Mouse (Mus musculus): ENCODE results near the gene Tmem145.

The Tmem145 gene

DNA sequence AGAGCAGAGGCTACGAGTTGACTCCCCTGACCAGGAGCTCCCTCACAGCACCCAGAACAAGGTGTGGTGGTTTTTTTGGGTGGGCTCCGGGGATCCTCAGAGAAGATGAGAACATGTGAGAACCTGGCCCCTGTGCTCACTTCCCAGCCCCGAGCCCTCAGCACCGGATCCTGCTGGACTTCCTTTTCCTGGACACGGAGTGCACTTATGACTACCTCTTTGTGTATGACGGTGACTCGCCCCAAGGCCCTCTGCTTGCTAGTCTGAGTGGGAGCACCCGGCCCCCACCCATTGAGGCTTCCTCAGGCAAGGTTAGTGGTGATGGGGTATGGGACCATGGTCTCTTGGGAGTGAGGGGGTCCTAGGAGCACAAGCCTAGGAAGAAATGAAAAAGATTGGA lies 20.3 kb downstream of the Tmem145 start:
- DNase-seq: no peak

DNA sequence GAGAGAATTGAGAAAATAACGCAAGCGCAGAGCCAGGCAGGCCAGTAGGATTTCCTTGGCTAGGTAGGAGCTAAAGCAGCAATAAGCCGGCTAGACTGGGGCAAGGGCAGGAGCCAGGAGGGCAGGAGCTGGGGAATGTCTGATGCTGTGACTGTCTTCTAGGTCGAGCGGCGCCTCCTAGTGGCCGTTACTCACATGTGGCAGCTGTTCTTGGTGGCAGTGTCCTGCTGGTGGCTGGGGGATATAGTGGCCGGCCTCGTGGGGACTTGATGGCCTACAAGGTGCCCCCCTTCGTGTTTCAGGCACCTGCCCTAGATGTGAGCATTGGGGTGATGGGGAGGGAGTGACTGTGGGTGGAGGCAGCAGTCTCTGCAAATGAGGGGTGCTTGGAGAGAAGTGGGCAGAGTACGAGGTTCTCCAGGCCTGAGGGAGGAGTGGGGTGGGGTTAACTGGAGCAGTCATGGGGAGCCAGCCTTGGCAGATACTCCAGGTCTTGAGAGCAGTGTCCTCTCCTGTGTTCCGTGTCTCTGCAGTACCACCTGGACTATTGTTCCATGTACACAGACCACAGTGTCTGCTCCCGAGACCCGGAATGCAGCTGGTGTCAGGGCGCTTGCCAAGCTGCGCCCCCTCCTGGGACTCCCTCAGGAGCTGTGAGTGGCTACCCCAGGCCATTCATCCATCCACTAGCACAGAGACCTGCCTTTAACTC lies 27.8 kb downstream of the Tmem145 start:
- DNase-seq: peak; percentile 72 to 74

DNA sequence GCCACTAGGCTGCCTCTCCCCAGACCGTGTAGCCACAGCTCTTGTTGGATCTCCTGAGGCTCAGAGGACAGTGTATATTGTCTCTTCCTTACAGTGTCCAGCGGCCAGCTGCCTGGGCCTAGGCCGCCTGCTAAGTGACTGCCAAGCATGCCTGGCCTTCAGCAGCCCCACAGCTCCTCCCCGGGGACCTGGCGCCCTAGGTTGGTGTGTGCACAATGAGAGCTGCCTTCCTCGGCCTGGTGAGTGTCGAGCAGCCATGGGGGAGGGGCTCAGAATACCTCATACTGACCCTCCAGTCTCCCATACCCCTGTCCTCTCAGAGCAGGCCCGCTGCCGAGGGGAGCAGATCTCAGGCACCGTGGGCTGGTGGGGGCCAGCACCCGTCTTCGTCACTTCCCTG lies 28.6 kb downstream of the Tmem145 start:
- no peak for DNase-seq

DNA sequence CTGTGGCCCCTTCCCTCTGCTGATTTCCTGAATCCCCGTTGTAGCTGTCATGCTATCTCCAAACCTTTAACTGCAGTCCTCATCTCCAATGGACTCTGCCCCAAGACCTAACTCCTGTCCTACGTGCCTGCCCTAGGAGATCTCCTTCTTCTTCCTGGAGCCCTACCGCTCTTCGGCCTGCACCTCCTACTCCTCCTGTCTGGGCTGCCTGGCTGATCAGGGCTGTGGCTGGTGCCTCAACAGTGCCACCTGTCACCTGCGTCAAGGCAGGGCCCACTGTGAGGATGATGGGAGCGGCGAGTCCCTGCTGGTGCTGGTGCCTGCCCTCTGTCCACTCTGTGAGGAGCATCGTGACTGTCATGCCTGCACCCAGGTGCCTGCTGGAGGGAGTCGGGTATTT lies 33.4 kb downstream of the Tmem145 start:
- no peak for DNase-seq

DNA sequence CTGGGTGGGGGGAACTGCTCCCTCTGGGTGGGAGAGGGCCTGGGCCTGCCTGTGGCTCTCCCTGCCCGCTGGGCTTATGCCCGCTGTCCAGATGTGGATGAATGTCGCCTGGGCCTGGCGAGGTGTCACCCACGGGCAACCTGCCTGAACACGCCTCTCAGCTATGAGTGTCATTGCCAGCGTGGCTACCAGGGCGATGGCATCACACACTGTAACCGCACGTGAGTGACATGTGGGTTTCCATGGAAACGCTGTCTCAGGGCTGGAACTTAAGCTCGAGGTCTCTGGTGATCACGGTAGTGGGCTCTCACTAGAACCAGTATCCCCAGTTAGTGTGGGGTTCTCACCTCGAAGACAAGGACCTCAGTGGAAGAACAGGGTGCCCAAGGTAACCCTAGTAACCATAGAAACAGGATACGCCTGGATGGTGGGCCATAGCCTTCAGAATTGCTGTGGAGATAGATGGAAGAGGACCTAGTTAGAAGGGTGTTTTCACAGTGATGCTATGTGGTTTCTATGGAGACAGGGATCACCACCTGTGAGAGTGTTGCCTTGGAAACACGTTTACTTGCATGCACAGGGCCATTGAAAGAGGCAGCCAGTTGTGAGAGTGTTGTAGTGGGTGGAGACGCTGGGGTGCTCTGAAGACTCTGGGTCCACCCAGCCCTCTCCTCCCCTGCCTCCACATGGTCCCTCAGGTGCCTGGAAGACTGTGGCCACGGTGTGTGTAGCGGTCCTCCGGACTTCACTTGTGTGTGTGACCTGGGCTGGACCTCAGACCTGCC lies 35.3 kb downstream of the Tmem145 start:
- no peak for DNase-seq

DNA sequence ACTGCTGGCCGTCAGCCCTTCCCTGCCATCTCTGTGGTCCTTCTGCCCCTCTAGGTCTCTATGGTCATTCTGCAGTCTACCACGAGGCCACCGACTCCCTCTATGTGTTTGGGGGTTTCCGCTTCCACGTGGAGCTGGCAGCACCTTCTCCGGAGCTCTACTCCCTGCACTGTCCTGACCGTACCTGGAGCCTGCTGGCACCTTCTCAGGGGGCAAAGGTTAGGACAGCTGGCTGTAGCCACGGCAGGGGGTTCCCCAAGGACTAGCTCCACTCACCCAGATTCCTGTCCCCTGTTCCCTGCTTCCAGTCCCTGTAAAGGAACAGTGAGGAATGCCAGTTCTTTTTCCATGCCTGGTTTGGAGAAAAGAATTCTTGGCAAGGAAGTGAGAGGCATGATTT lies 43.0 kb downstream of the Tmem145 start:
- DNase-seq: no peak

DNA sequence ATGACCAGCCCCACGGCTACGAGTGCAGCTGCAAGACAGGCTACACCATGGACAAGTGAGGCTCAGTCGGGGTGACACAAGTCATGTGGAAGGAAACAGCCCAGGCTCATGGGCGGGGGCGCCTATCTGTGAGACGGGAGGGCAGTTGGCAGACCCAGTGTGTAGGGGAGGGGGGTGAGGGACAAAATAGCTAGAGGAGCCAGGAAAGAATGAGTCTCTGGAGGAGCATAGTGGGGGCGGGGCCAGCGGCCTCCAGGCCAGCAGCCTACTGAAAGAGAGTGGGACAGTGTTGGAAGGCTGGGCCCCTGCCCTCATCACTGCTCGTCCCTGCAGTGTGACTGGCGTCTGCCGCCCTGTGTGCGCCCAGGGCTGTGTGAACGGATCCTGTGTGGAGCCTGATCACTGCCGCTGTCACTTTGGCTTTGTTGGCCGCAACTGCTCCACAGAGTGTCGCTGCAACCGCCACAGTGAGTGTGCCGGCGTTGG lies 52.9 kb downstream of the Tmem145 start:
- DNase-seq: no peak

DNA sequence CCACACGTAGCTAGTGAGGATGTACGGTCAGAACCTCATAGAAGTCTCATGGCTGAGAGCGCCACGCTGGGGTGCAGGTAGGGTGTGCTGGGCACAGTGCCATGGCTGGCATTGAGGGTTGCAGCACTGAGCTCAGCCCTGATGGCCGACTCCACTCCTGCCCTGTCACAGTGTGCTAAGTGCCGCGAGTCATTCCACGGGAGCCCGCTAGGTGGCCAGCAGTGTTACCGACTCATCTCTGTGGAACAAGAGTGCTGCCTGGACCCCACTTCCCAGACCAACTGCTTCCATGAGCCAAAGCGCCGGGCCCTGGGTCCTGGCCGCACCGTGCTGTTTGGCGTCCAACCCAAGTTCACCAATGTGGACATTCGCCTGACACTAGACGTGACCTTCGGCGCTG lies 57.2 kb downstream of the Tmem145 start:
- DNase-seq: peak; percentile 77 to 81

DNA sequence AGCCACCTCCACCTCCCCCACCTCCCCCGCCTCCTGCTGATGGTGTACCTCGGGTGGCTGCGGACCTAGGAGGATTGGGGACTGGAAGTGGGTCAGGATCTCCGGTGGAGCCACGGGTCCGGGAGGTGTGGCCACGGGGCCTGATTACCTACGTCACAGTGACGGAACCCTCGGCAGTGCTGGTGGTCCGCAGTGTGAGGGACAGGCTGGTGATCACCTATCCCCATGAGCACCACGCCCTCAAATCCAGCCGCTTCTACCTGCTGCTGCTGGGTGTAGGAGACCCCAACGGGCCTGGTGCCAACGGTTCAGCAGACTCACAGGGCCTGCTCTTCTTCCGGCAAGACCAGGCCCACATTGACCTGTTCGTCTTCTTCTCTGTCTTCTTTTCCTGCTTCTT lies 57.7 kb downstream of the Tmem145 start:
- DNase-seq: no peak

Data from cerebellum, postnatal 36 days (tissue).